Mouse (Mus musculus) embryonic facial prominence, embryonic 11.5 days (tissue): ENCODE data around the gene Zfp131. TPM values are rescaled to one million over a fixed set of nuclear protein-coding genes. Genes with fewer than 3 reads are reported as not detected.

Source experiments
- ATAC-seq: fragments of 200-750 bp; cut with Nextera tagmentation; replicated peaks from 2 replicates; pipeline ENCODE4 v1.8.0; 2017; ENCODE audit warnings: low read depth; ENCODE audit not compliant: insufficient number of reproducible peaks, low FRiP score, low TSS enrichment
- DNase-seq: peaks from one replicate; pipeline ENCODE4 v3.0.0-alpha.2; 2015; ENCODE audit warnings: low spot score
- H3K27ac ChIP-seq: fragments of 300-500 bp; sonication (generic); replicated peaks from 2 replicates; pipeline ENCODE4 v1.5.1; 2014; ENCODE audit warnings: mild to moderate bottlenecking, low read depth, low read length, control low read depth
- H3K27me3 ChIP-seq: fragments of 300-500 bp; sonication (generic); 2 replicates; pipeline ENCODE4 v1.6.1; 2014; ENCODE audit warnings: mild to moderate bottlenecking, low read length, moderate library complexity, mixed read lengths; ENCODE audit not compliant: control insufficient read depth, insufficient read depth
- H3K36me3 ChIP-seq: fragments of 300-500 bp; sonication (generic); replicated peaks from 2 replicates; pipeline ENCODE4 v1.6.1; 2014; ENCODE audit warnings: low read depth, mild to moderate bottlenecking, low read length, moderate library complexity, mixed read lengths; ENCODE audit not compliant: control insufficient read depth, insufficient read depth
- H3K4me1 ChIP-seq: fragments of 300-500 bp; sonication (generic); 2 replicates; pipeline ENCODE4 v1.6.1; 2014; ENCODE audit warnings: low read length, mixed read lengths; ENCODE audit not compliant: control insufficient read depth, insufficient read depth
- H3K4me2 ChIP-seq: fragments of 300-500 bp; sonication (generic); 2 replicates; pipeline ENCODE4 v1.6.1; 2014; ENCODE audit warnings: low read depth, mild to moderate bottlenecking, control low read depth, low read length, moderate library complexity
- H3K4me3 ChIP-seq: fragments of 300-500 bp; sonication (generic); 2 replicates; pipeline ENCODE4 v1.5.1; 2014; ENCODE audit warnings: low read depth, low read length, control low read depth
- H3K9ac ChIP-seq: fragments of 300-500 bp; sonication (generic); replicated peaks from 2 replicates; pipeline ENCODE4 v1.6.1; 2014; ENCODE audit warnings: mild to moderate bottlenecking, control low read depth, low read length
- H3K9me3 ChIP-seq: fragments of 300-500 bp; sonication (generic); replicated peaks from 2 replicates; pipeline ENCODE4 v1.6.1; 2016; ENCODE audit warnings: mild to moderate bottlenecking, low read length, inconsistent platforms, mixed read lengths; ENCODE audit not compliant: control insufficient read depth
- WGBS: fragments of 180-500 bp; shearing (Covaris S2); extraction: QIAGEN DNeasy Blood & Tissue Kit; methylation state at CpG from one replicate; pipeline ENCODE4 v1.1.7; 2014; 5-methylcytosine and 5-hydroxymethylcytosine counted together
- polyA plus RNA-seq: library from polyadenylated mRNA; unstranded; fragments of >200 nt; fragmentation: Nextera tagmentation; extraction: Ambion mirVana; gene quantifications from 2 replicates; pipeline ENCODE4 v1.2.1, GENCODE M21; 2014

Gene Zfp131
- polyA plus RNA-seq, 1 experiment from 2014 or later = 46.7 TPM

- Histone ChIP-seq H3K36me3 (peaks cover 6% of the 10 kb centered on the region), H3K4me2 (no peak overlapping the region), H3K27me3 (no peaks in the 10 kb centered on the region), H3K9ac (no peak overlapping the region), H3K4me3 (no peak overlapping the region), H3K4me1 (no peaks in the 10 kb centered on the region), H3K9me3 (no peaks in the 10 kb centered on the region), H3K27ac (no peak overlapping the region)
- WGBS = 75% methylated on average over 6 of the region's 6 CpGs
- no peak for ATAC-seq
- no peak for DNase-seq
Observed at GRCm38 (mm10) chr13:119768541-119768940, 22.1 kb downstream of the Zfp131 start.

DNA sequence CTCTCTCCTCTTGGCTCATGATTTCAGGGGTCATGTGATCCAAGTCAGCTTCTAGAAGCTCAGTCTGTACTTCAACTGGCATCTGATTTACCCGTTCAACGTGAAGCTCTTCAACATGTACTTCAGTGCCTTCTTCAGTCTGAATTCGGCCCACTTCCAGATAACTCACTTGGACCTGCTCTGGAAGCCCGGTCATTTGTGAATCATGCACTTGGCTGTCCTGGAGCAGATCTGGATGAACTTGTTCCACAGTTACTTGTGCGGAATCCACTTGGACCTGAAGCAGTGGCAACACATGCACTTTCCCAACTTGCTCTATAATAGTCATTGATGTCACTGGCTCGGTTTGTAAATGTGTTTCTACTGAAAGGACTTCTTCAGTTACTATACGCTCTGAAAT, 24.2 kb downstream of the Zfp131 start:
- Histone ChIP-seq H3K27ac (no peak overlapping the region), H3K4me1 (no peaks in the 10 kb centered on the region), H3K9ac (no peak overlapping the region), H3K27me3 (no peaks in the 10 kb centered on the region), H3K4me2 (no peak overlapping the region), H3K9me3 (no peaks in the 10 kb centered on the region), H3K4me3 (no peak overlapping the region), H3K36me3 (peaks cover 3% of the 10 kb centered on the region)
- 92% methylated on average over 7 of the region's 7 CpGs for WGBS
- ATAC-seq (no peak), DNase-seq (no peak)

DNA sequence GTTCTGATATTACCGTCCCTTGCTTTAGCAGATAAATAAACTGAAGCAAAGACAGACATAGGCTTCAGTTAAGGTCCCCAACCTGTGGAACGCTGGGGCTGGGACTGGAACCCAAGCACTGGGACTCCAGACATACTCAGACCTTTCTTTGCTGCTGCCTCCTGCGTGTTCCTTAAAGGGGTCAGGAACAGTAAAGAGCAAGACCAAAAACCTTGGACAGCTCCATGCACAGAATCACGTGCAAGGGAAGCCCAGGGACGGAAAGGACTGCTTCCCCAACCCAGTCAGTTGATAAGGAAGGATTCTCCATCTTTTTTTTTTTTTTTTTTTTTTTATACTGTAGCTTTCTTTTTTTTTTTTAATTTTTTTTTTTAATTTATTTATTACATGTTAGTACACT, 33.9 kb downstream of the Zfp131 start:
- no peaks in the 10 kb centered on the region for H3K36me3 ChIP-seq
- ATAC-seq (no peak), DNase-seq (peak; percentile 60)
- no peak overlapping the region for H3K4me3 ChIP-seq
- no peak overlapping the region for H3K27ac ChIP-seq
- no peaks in the 10 kb centered on the region for H3K4me1 ChIP-seq
- H3K9ac ChIP-seq = no peak overlapping the region
- H3K27me3 ChIP-seq = no peaks in the 10 kb centered on the region
- H3K4me2 ChIP-seq = no peak overlapping the region
- H3K9me3 ChIP-seq = no peaks in the 10 kb centered on the region
- 29% methylated on average over 5 of the region's 5 CpGs for WGBS

DNA sequence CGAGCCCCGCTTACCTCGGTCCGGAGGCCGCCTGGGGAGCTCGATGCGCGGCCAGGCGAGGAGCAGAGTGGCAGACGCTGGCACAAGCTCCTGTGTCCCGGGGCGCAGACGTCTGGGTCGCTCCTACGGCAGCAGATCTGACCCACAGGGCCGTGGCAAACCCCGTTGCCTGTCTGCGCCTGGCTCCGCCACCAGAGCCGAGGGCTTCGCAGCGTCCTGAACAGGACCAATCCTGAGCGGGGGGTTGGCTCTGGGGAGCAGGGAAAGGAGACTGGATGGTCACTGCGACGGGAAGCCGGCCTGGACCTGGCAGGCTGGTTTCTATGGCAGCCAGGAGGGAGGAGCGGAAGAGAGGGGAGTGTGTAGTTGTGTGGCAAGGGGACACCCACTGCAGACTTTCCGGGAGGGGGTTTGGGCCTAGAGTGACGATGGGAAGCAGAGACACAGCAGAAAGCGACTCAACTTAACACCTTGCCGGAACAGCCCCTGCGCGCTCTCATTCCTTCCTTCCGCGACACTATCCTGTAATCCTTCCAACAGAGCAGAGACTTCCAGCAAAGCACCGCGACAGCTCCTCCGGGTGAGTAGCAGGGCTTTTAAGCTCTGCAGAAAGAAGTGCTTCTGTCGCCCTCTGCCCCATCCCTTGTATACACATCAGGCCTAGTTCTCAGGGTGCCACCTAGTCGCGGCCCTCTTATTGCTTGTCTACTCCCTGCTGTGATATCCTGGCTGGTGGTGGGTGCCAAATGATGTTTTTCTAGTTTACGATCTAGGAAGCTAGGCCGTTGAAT, 34.8 kb downstream of the Zfp131 start, which contains the start of gene Nim1k:
TSS of gene Nim1k (minus strand) at position 202 of the 791 bp plus-strand sequence.
- DNase-seq (peak; percentile 82), ATAC-seq (peak; percentile 97)
- Histone ChIP-seq H3K9ac (peak within 1 kb of the TSS; percentile 60), H3K27ac (no peak within 1 kb of the TSS), H3K4me1 (no peaks in the 10 kb centered on the region), H3K9me3 (no peaks in the 10 kb centered on the region), H3K4me3 (peak within 1 kb of the TSS; percentile 54), H3K36me3 (no peaks in the 10 kb centered on the region), H3K4me2 (peak within 1 kb of the TSS; percentile 93), H3K27me3 (no peaks in the 10 kb centered on the region)
- WGBS = 2% methylated on average over 42 of the region's 43 CpGs

DNA sequence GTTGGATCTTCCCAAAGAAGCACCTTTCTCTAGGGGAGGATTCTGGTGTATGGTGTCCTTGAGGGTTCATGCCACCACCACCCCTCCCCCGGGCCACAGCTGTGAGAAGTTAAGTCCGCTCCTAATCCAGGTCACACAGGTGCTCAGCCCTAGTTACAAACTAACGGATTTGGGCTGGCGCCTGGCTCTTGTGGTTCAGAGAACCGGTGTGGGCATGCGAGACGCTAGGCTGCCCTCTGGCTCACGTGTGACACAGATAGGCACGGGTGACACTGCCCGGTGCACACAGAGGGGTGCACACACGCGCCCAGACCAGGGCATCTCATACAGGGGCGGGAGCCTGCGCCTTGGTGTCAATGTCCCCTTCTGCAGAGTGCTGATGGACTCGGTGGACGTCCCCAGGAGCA, 35.5 kb downstream of the Zfp131 start:
- peak overlapping the region; percentile 93 for H3K4me2 ChIP-seq
- no peaks in the 10 kb centered on the region for H3K4me1 ChIP-seq
- no peaks in the 10 kb centered on the region for H3K9me3 ChIP-seq
- ATAC-seq = peak; percentile 59
- H3K4me3 ChIP-seq = peak overlapping the region; percentile 54
- no peak for DNase-seq
- peak overlapping the region; percentile 60 for H3K9ac ChIP-seq
- no peaks in the 10 kb centered on the region for H3K36me3 ChIP-seq
- 1% methylated on average over 16 of the region's 16 CpGs for WGBS
- H3K27ac ChIP-seq = no peak overlapping the region
- no peaks in the 10 kb centered on the region for H3K27me3 ChIP-seq

GRCm38 (mm10) chr13:119754635-119755020, 36.1 kb downstream of the Zfp131 start:
- no peaks in the 10 kb centered on the region for H3K36me3 ChIP-seq
- H3K4me3 ChIP-seq = no peak overlapping the region; the same call in 1 of the 2 replicates
- H3K27me3 ChIP-seq = no peaks in the 10 kb centered on the region
- ATAC-seq (no peak), DNase-seq (no peak)
- H3K27ac ChIP-seq = no peak overlapping the region
- 37% methylated on average over 3 of the region's 3 CpGs for WGBS
- no peak overlapping the region; the same call in 1 of the 2 replicates for H3K9ac ChIP-seq
- H3K4me2 ChIP-seq = peak overlapping the region; percentile 93
- H3K9me3 ChIP-seq = no peaks in the 10 kb centered on the region
- no peaks in the 10 kb centered on the region for H3K4me1 ChIP-seq

DNA sequence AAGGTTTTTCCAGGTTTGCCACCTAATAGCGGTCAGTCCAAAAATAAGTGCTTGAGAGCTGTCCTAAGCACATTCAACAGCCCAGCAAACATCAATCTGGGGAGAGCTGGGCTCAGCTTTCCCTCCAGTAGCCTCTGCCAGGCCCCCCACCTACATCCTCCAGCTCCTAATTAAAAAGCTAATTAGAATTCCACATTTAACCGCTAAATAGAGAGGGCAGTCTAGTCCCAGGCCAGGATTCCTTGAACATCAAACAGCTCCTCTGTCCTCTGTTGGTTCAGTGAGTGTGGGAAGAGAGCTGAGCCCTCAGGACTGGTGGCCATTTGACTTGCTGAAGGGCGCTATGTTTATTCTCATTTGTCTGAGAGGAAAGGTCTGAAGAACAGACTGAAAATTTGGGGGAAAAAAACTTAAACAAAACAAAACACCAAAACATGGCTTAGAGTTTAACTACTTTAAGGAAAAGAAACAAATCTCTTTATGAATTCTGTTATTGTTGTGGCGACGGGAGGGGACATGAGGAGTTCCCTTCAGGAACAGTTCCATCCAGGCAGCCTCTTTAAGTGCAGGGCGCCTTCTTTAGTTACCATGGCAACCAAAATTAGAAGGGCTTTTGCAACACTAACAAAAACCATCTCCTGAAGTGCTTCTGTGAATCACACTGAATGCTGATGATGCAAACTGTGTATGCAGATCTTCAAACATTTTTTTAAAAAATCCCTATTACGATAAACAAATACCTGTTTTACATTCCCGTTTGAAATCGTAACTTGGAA, 36.6 kb downstream of the Zfp131 start:
- H3K9me3 ChIP-seq = no peaks in the 10 kb centered on the region
- H3K4me1 ChIP-seq = no peaks in the 10 kb centered on the region
- H3K9ac ChIP-seq = no peak overlapping the region
- no peak for ATAC-seq
- H3K36me3 ChIP-seq = no peaks in the 10 kb centered on the region
- no peak overlapping the region for H3K4me3 ChIP-seq
- no peak overlapping the region for H3K27ac ChIP-seq
- H3K4me2 ChIP-seq = no peak overlapping the region
- WGBS = 52% methylated on average over 9 of the region's 9 CpGs
- no peaks in the 10 kb centered on the region for H3K27me3 ChIP-seq
- DNase-seq = peak; percentile 34

DNA sequence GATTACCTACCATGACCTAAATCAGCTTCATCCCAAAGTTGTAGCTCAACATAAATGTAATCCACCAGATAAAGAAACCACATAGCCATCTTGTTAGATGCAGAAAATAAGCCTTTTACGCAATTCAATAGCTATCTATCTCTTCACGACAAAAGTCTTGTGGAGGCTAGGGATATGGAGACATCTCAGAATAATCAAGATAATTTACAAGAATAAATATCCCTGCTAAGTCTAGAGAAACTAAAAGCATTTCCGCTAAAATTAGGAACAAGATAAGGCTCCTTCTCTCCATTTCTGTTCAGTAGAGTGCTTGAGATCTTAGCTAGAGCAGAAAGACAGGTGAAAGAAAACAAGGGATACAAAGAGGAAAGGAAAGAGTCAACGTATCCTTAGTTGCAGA, 43.8 kb downstream of the Zfp131 start:
- no peaks in the 10 kb centered on the region for H3K9me3 ChIP-seq
- no peak overlapping the region for H3K27ac ChIP-seq
- H3K27me3 ChIP-seq = no peaks in the 10 kb centered on the region
- no peak overlapping the region for H3K4me3 ChIP-seq
- H3K9ac ChIP-seq = no peak overlapping the region
- H3K4me1 ChIP-seq = no peaks in the 10 kb centered on the region; the same call in 1 of the 2 replicates
- no peak for ATAC-seq
- H3K4me2 ChIP-seq = no peak overlapping the region
- 91% methylated on average over 4 of the region's 4 CpGs for WGBS
- H3K36me3 ChIP-seq = no peaks in the 10 kb centered on the region
- no peak for DNase-seq
